Mouse (Mus musculus) testis, adult 2 months (tissue): ENCODE measurements around the gene Pcif1.

Source experiments
- CTCF ChIP-seq: fragments of 200-500 bp; IDR thresholded peaks from 2 replicates; pipeline ENCODE4 v1.5.1; 2012; ENCODE audit warnings: low read depth, mild to moderate bottlenecking, inconsistent platforms, low read length, moderate library complexity; ENCODE audit not compliant: control insufficient read depth, insufficient read depth, insufficient replicate concordance
- POLR2A ChIP-seq: fragments of 200-500 bp; IDR thresholded peaks from 2 replicates; pipeline ENCODE4 v1.6.1; 2012; ENCODE audit warnings: low read depth, mild to moderate bottlenecking, inconsistent platforms, low read length, moderate library complexity; ENCODE audit not compliant: control insufficient read depth

DNA sequence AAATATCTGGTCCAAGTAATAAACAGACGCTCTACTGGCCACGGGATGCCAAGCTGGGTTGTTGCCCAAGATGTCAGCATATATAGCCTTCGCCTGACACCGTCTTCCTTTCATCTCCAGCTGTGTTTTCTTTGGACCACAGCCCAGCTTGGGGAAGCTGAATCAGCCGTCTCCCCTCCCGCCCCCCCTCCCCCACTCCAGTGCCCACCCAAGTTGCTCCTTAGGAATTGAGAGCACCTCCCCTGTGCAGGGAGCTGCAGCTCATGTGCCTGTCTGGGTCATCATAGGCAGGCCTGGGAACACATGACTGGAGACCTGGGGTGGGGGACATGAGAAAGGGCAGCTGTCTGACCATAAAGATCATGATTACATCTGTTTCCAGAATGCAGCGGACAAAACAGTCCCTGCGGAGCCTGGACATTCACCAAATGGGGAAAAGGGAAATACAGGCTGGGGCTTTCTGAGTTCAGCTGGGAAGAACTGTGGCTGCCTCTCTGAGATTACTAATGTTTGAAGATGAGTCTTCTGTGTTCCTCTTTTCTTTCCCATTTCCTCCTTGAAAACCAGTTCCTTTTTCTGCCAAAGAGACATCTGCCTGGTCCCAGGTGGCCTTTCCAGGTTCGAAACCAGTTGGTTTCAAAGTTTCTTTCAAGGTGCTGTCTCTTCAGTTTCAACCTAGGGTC, 16.8 kb upstream of the Pcif1 start:
- TF ChIP-seq CTCF: no peak
- no peak for TF ChIP-seq POLR2A
